Mouse (Mus musculus): ENCODE data around the gene Gm8773.

Gm8773 gene

GRCm38 (mm10) chr5:5573749-5574317, at the start of gene Gm8773:
TSS of gene Gm8773 (plus strand) at chr5:5573799.
- DNase-seq = no peak

- no peak for DNase-seq
Measured at GRCm38 (mm10) chr5:5533656-5534420, 39.8 kb upstream of the Gm8773 start.

GRCm38 (mm10) chr5:5536131-5536530, 37.5 kb upstream of the Gm8773 start:
- DNase-seq = no peak

GRCm38 (mm10) chr5:5539771-5540170, 33.8 kb upstream of the Gm8773 start:
- DNase-seq = no peak

- no peak for DNase-seq
Measured at GRCm38 (mm10) chr5:5540385-5540784, 33.2 kb upstream of the Gm8773 start.

- no peak for DNase-seq
Measured at GRCm38 (mm10) chr5:5551110-5551509, 22.5 kb upstream of the Gm8773 start.

- peak; percentile 93 for DNase-seq
Measured at GRCm38 (mm10) chr5:5559079-5559740, 14.4 kb upstream of the Gm8773 start, which contains the start of gene Gtpbp10. TSS of gene Gtpbp10 (minus strand) at chr5:5559538.

- no peak for DNase-seq
Measured at GRCm38 (mm10) chr5:5559798-5560197, 13.8 kb upstream of the Gm8773 start.

GRCm38 (mm10) chr5:5561041-5561706, 12.4 kb upstream of the Gm8773 start:
- no peak for DNase-seq

GRCm38 (mm10) chr5:5562435-5562834, 11.2 kb upstream of the Gm8773 start:
- no peak for DNase-seq

GRCm38 (mm10) chr5:5587686-5588085, 14.1 kb downstream of the Gm8773 start:
- DNase-seq = no peak

GRCm38 (mm10) chr5:5610540-5610939, 36.9 kb downstream of the Gm8773 start:
- no peak for DNase-seq

GRCm38 (mm10) chr5:5618329-5618728, 44.7 kb downstream of the Gm8773 start:
- no peak for DNase-seq

GRCm38 (mm10) chr5:5625491-5625890, 51.9 kb downstream of the Gm8773 start:
- no peak for DNase-seq
